Mouse (Mus musculus) embryonic facial prominence, embryonic 10.5 days (tissue): ENCODE results near the gene Rims3. TPM values are rescaled to one million over a fixed set of nuclear protein-coding genes. Genes with fewer than 3 reads are reported as not detected.
A peak's percentile ranks its signal among the peaks of the same experiment; 100 is the strongest.

Source experiments
- DNase-seq: peaks from one replicate; pipeline ENCODE4 v3.0.0-alpha.2; 2017; ENCODE audit warnings: low spot score
- H3K27ac ChIP-seq: fragments of 300-500 bp; sonication (generic); replicated peaks from 2 replicates; pipeline ENCODE4 v1.5.1; 2016; ENCODE audit warnings: mild to moderate bottlenecking
- H3K27me3 ChIP-seq: fragments of 300-500 bp; sonication (generic); replicated peaks from 2 replicates; pipeline ENCODE4 v1.6.1; 2016; ENCODE audit warnings: low read depth, mild to moderate bottlenecking; ENCODE audit not compliant: poor library complexity, severe bottlenecking
- H3K36me3 ChIP-seq: fragments of 300-500 bp; sonication (generic); replicated peaks from 2 replicates; pipeline ENCODE4 v1.6.1; 2016; ENCODE audit warnings: mild to moderate bottlenecking, moderate library complexity
- H3K4me1 ChIP-seq: fragments of 300-500 bp; sonication (generic); 2 replicates; pipeline ENCODE4 v1.6.1; 2016
- H3K4me3 ChIP-seq: fragments of 300-500 bp; sonication (generic); 2 replicates; pipeline ENCODE4 v1.5.1; 2016; ENCODE audit warnings: mild to moderate bottlenecking, moderate library complexity
- H3K9me3 ChIP-seq: fragments of 300-500 bp; sonication (generic); 2 replicates; pipeline ENCODE4 v1.6.1; 2016; ENCODE audit warnings: mild to moderate bottlenecking
- WGBS: fragments of 180-500 bp; shearing (Covaris S2); methylation state at CpG from one replicate; pipeline ENCODE4 v1.1.7; 2016; 5-methylcytosine and 5-hydroxymethylcytosine counted together
- polyA plus RNA-seq: library from polyadenylated mRNA; unstranded; fragments of >200 nt; fragmentation: Nextera tagmentation; extraction: Ambion mirVana; gene quantifications from 2 replicates; pipeline ENCODE4 v1.2.1, GENCODE M21; 2016

Rims3 gene
- polyA plus RNA-seq, 1 experiment from 2014 or later, result 1.8 TPM

- H3K36me3 ChIP-seq, result no peaks in the 10 kb centered on the region
- WGBS, result 85% methylated on average over 7 of the region's 7 CpGs
- no peak for DNase-seq
- H3K4me3 ChIP-seq, result no peak overlapping the region
- peaks cover 37% of the 10 kb centered on the region for H3K27me3 ChIP-seq
- no peak overlapping the region for H3K27ac ChIP-seq
- peaks cover 18% of the 10 kb centered on the region for H3K4me1 ChIP-seq
- H3K9me3 ChIP-seq, result no peaks in the 10 kb centered on the region
These were observed 5.2 kb downstream of the Rims3 start for GRCm38 (mm10) chr4:120859865-120860264.

- 2% methylated on average over 6 of the region's 6 CpGs for WGBS
- DNase-seq, result peak; percentile 85
- H3K4me3 ChIP-seq, result no peak overlapping the region
- H3K9me3 ChIP-seq, result no peaks in the 10 kb centered on the region
- H3K36me3 ChIP-seq, result no peaks in the 10 kb centered on the region
- H3K27ac ChIP-seq, result no peak overlapping the region
- H3K27me3 ChIP-seq, result no peaks in the 10 kb centered on the region
- peaks cover 7% of the 10 kb centered on the region; the same call in 1 of the 2 replicates for H3K4me1 ChIP-seq
These were observed 11.6 kb downstream of the Rims3 start for GRCm38 (mm10) chr4:120866211-120866610.

GRCm38 (mm10) chr4:120868246-120868645, 13.6 kb downstream of the Rims3 start:
- Histone ChIP-seq H3K27ac (no peak overlapping the region), H3K36me3 (no peaks in the 10 kb centered on the region), H3K9me3 (no peaks in the 10 kb centered on the region), H3K27me3 (no peaks in the 10 kb centered on the region), H3K4me1 (peaks cover 7% of the 10 kb centered on the region; the same call in 1 of the 2 replicates), H3K4me3 (no peak overlapping the region)
- no peak for DNase-seq
- WGBS, result 80% methylated on average over 5 of the region's 5 CpGs

- no peaks in the 10 kb centered on the region for H3K27me3 ChIP-seq
- H3K4me1 ChIP-seq, result peaks cover 7% of the 10 kb centered on the region; the same call in 1 of the 2 replicates
- H3K36me3 ChIP-seq, result no peaks in the 10 kb centered on the region
- H3K4me3 ChIP-seq, result no peak overlapping the region
- no peaks in the 10 kb centered on the region for H3K9me3 ChIP-seq
- WGBS, result 71% methylated on average over 3 of the region's 3 CpGs
- DNase-seq, result no peak
- no peak overlapping the region for H3K27ac ChIP-seq
These were observed 14.4 kb downstream of the Rims3 start for GRCm38 (mm10) chr4:120868988-120869387.

GRCm38 (mm10) chr4:120870262-120870748, 15.7 kb downstream of the Rims3 start:
- WGBS, result 66% methylated on average over 7 of the region's 7 CpGs

GRCm38 (mm10) chr4:120875961-120876360, 21.3 kb downstream of the Rims3 start:
- DNase-seq, result no peak
- 0 out of 2 replicates have a peak, but pooled peaks cover 2% of the 10 kb centered on the region for H3K4me1 ChIP-seq
- H3K9me3 ChIP-seq, result no peaks in the 10 kb centered on the region
- 68% methylated on average over 3 of the region's 3 CpGs for WGBS
- no peaks in the 10 kb centered on the region for H3K27me3 ChIP-seq
- H3K4me3 ChIP-seq, result no peak overlapping the region
- H3K36me3 ChIP-seq, result no peaks in the 10 kb centered on the region
- no peak overlapping the region for H3K27ac ChIP-seq

More at GRCm38 (mm10) chr4:120870262-120870748, 15.7 kb downstream of the Rims3 start:
- Histone ChIP-seq H3K27ac (no peak overlapping the region), H3K9me3 (no peaks in the 10 kb centered on the region), H3K4me3 (no peak overlapping the region), H3K27me3 (no peaks in the 10 kb centered on the region), H3K4me1 (peaks cover 7% of the 10 kb centered on the region; the same call in 1 of the 2 replicates), H3K36me3 (no peaks in the 10 kb centered on the region)
- DNase-seq, result no peak

GRCm38 (mm10) chr4:120878728-120879127, 24.1 kb downstream of the Rims3 start:
- H3K4me1 ChIP-seq, result peaks cover 19% of the 10 kb centered on the region
- WGBS, result 85% methylated on average over 3 of the region's 3 CpGs
- H3K36me3 ChIP-seq, result no peaks in the 10 kb centered on the region
- H3K27ac ChIP-seq, result no peak overlapping the region
- H3K27me3 ChIP-seq, result no peaks in the 10 kb centered on the region
- no peak for DNase-seq
- no peaks in the 10 kb centered on the region for H3K9me3 ChIP-seq
- H3K4me3 ChIP-seq, result no peak overlapping the region

- H3K4me3 ChIP-seq, result no peak overlapping the region
- H3K27ac ChIP-seq, result no peak overlapping the region
- WGBS, result 50% methylated on average over 4 of the region's 4 CpGs
- peaks cover 19% of the 10 kb centered on the region for H3K4me1 ChIP-seq
- H3K36me3 ChIP-seq, result no peaks in the 10 kb centered on the region
- H3K9me3 ChIP-seq, result no peaks in the 10 kb centered on the region
- H3K27me3 ChIP-seq, result no peaks in the 10 kb centered on the region
- no peak for DNase-seq
These were observed 24.8 kb downstream of the Rims3 start for GRCm38 (mm10) chr4:120879386-120879785.

- H3K4me1 ChIP-seq, result peaks cover 28% of the 10 kb centered on the region
- no peaks in the 10 kb centered on the region for H3K9me3 ChIP-seq
- no peak overlapping the region for H3K27ac ChIP-seq
- H3K27me3 ChIP-seq, result no peaks in the 10 kb centered on the region
- WGBS, result 69% methylated on average over 6 of the region's 6 CpGs
- DNase-seq, result no peak
- H3K4me3 ChIP-seq, result no peak overlapping the region
- no peaks in the 10 kb centered on the region for H3K36me3 ChIP-seq
These were observed 26.3 kb downstream of the Rims3 start for GRCm38 (mm10) chr4:120880731-120881432.

- Histone ChIP-seq H3K4me3 (no peak overlapping the region), H3K27ac (no peak overlapping the region; the same call in 1 of the 2 replicates), H3K4me1 (peaks cover 38% of the 10 kb centered on the region), H3K9me3 (no peaks in the 10 kb centered on the region), H3K27me3 (no peaks in the 10 kb centered on the region), H3K36me3 (no peaks in the 10 kb centered on the region)
- DNase-seq, result peak; percentile 43
- WGBS, result 42% methylated on average over 5 of the region's 5 CpGs
These were observed 27.5 kb downstream of the Rims3 start for GRCm38 (mm10) chr4:120882002-120882625.

- Histone ChIP-seq H3K27ac (no peak overlapping the region), H3K9me3 (no peaks in the 10 kb centered on the region), H3K4me1 (peaks cover 61% of the 10 kb centered on the region), H3K27me3 (no peaks in the 10 kb centered on the region), H3K36me3 (no peaks in the 10 kb centered on the region), H3K4me3 (no peak overlapping the region)
- WGBS, result 64% methylated on average over 13 of the region's 13 CpGs
- peak; percentile 41 for DNase-seq
These were observed 30.8 kb downstream of the Rims3 start for GRCm38 (mm10) chr4:120885208-120886120.

GRCm38 (mm10) chr4:120886131-120886530, 31.5 kb downstream of the Rims3 start:
- Histone ChIP-seq H3K9me3 (no peaks in the 10 kb centered on the region), H3K4me3 (no peak overlapping the region), H3K27me3 (no peaks in the 10 kb centered on the region), H3K36me3 (no peaks in the 10 kb centered on the region), H3K27ac (no peak overlapping the region), H3K4me1 (peaks cover 65% of the 10 kb centered on the region)
- 54% methylated on average over 4 of the region's 4 CpGs for WGBS
- no peak for DNase-seq
